Mouse (Mus musculus): ENCODE results near the gene Col1a1. TPM values are rescaled to one million over a fixed set of nuclear protein-coding genes. Genes with fewer than 3 reads are reported as not detected.

The Col1a1 gene
- total RNA-seq (2021): 10 to 100 TPM; 43.0 to 53.3 TPM
- long read RNA-seq, experiment 1, full-length matches to known transcripts: 15 of 28 reads
- long read RNA-seq, experiment 1, partial matches to known transcripts: 8 of 28 reads
- long read RNA-seq, experiment 1, other reads (novel, unspliced or antisense): 5 of 28 reads
- long read RNA-seq, experiment 2, full-length matches to known transcripts: 3 of 7 reads
- long read RNA-seq, experiment 2, partial matches to known transcripts: 3 of 7 reads
- long read RNA-seq, experiment 2, other reads (novel, unspliced or antisense): 1 of 7 reads

DNA sequence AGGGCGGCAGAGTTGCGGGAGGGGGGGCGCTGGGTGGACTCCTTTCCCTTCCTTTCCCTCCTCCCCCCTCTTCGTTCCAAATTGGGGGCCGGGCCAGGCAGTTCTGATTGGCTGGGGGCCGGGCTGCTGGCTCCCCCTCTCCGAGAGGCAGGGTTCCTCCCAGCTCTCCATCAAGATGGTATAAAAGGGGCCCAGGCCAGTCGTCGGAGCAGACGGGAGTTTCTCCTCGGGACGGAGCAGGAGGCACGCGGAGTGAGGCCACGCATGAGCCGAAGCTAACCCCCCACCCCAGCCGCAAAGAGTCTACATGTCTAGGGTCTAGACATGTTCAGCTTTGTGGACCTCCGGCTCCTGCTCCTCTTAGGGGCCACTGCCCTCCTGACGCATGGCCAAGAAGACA, at the start of gene Col1a1:
Gene Col1a1 (plus strand): TSS at position 180 of the 400 bp plus-strand sequence.
- DNase-seq: peak; percentile 86 to 88

DNA sequence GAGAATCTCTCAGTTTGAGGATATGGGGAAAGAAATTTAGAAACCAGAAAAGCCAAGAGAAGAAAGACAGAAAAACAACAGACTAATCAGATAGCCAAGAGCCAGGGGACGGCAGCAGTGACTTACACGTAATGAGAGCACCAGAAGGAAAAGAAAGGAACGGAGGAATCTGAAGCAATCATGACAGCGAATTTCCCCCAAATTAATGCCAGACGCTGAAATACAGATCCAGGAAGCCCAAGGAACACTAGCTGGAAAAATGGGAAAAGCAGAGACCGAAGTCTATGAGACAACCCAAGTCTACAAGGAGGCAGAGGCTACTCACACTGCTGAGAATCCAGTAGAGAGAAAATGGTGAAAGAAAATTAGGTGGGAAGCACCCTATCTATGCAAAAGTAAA, 44.9 kb upstream of the Col1a1 start:
- no peak for DNase-seq

DNA sequence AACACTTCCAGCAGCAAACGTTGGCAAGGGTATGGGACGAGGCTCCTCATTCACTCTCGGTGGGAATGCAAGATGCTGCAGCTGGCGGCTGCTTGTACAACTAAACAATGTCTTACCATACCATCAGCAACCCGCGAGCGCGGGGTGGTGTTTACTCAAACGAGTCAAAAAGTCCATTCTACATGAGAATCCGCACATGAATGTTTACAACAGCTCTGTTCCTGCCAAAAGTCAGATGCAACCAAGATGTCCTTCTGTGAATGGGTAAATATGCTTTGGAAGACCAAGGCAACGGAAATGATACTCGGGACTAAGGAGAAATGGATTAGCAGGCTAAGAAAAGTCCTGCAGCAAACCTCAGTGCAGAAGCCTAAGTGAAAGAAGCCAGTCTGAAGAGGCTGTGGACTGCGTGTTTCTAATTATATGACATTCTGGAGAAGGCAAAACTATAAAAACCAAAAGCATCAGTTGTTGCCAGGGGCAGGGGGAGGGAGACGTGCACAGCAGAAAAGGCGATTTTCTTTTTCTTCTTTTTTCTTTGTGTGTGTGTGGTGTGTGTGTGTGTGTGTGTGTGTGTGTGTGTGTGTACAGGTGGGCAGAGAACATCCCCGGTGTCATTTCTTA, 39.2 kb upstream of the Col1a1 start:
- no peak for DNase-seq

DNA sequence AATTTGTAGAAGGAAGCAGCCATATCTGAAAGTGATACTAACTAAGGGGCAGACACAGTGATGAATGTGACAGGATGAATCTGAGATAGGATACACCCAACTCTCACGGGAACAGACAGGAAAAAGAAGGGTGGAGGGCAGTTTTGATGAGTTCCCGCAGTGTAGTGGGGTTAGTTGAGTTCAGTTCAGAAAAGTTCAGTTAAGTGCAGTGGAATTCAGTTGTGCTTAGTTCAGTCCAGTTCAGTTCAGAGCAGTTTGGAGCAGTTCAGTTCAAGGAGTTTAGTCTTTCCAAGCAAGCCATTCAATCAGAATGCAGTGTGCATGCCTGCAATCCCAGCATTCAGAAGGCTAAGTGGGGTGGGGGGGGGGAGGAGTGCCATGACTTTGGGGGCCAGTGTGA, 34.8 kb upstream of the Col1a1 start:
- DNase-seq: no peak

DNA sequence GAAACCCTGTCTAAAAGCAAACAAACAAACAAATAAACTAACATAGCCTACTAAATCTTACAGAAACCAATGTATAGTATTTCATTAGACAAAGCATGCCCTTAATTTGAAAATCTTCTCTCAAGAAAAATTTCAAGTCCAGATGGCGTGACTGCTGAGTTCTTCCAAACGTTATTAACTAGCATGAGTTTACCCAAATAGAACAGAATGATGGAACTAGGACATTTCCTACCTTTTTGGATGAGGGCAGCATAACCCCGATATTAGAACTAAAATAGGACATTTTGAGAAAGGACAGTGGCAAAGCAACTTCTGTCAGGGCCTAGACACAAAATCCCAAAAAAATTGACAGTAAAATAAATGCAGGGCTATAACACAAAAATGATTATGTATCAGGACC, 31.7 kb upstream of the Col1a1 start:
- no peak for DNase-seq

DNA sequence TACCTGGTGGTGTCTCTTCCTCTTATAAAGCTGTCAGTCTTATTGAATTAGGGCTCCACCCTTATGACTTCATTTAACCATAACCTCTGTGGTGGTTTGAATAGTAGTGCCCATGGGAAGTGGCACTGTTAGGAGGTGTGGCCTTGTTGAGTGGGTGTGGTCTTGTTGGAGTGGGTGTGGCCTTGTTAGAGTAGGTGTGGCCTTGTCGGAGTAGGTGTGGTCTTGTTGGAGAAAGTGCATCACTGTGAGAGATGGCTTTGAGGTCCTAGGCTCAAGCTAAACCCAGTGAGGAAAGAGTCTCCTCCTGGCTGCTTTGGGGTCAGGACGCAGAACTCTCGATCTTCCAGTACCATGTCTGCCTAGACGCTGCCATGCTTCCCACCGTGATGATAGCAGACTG, 25.1 kb upstream of the Col1a1 start:
- DNase-seq: no peak

DNA sequence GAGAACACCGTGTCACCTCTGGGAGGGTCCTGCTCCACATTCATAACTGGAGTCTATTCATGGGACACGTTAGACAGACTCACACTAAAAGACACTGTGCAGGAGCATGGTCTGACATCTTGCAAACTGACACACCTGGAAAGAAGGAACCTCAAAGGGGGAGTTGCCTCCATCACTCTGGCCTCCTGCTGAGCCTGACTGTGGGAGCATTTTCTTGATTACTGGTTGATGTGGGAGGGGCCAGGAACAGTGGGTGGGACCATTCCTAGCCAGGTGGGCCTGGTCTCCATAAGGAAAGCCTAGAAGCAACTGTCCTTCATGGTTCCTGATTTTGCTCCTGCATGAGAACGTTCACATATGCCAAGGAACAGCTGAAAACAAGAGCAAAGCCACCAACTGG, 23.5 kb upstream of the Col1a1 start:
- no peak for DNase-seq

DNA sequence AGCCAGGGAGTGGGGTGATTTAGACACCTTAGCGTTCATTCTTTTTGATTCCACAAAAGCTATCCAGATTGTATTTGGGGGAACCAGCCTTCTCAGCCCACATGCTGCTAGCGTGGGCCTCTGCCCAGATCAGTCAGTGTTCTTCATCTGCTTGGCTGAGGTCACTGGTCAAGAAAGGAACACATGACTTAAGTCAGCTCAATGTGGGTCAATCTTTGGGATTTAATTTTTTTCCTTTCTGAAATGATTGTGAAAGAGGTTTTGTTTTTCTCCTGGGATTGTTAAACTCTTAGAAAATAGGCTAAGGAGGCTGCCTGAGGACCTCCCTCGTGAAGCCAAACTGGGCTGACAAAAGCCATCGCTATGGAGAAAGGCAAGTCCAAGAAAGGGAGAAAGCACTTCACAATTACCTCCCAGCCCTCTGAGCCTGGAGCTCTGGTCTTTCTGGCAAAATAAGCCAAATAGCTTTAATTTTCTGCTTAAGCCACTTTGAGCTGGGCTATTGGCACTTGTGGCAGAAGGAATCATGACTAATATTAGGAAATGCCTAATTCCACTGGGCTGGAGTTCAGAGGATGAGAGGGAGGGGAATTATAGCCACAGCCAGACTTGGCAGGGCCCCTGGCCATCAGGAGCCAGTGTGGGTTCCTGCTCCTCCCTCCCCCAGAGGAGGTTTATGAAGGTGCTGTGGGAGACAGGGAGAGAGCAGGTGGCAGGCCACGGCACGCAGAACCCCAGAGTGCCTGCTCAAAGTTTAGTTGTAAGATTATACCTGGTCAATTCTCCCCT, 22.5 kb upstream of the Col1a1 start:
- peak; percentile 70 to 78 for DNase-seq

DNA sequence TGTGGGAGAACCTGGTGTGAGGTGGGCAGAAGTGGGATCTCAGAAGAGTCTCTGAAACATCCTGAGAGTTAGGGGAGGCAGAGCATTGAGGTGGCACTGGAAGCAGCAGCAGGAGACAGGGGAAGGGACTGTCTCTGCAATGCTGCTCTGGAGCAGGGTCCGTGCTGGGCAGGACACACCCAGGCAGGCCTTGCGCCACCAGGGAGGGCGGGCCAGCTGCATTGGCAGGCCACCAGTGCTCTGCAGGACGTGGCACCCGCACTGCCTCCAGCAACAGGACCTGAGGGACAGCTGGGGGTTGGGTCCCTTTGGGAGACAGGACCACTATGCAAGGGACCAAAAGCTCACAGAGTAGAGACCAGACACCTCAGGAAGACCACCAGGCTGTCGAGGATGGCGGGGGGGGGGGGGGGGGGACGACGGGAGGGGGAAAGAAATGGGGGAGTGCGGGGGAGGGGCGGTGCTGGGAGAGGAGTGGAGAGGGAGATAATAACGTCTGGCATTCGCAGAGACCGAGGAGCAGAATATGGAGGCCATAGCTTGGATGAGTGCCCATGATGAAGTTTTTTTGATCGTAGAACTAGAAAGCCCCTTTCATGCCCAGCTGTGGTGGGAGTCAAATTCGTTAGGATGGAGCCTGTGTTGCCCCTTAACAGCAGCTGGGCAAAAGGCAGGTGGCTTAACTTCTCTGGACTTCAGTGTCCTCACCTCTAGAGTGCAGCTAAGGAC, 20.2 kb upstream of the Col1a1 start:
- peak; percentile 64 to 79 for DNase-seq

DNA sequence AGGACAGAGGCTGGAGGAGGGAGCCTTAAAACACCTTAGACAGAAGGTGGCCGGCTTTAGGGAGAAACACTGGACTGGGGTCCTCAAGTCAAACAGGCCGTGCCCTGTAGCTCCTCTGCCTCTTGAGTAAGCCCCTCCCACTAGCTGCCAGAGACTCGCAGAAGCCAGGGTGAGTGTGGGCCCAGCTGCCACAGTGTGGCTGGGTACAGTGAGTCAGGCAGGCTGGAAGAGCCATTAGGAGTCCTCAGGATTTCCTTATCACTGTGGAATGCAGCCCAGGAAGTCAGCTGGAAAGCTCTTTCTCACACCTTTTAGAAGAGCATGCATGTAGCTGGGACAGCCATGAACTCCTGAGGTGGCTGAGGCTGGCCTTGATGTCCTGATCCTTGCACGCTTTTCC, 19.5 kb upstream of the Col1a1 start:
- DNase-seq: peak in 1 of 2 experiments; percentile 62

DNA sequence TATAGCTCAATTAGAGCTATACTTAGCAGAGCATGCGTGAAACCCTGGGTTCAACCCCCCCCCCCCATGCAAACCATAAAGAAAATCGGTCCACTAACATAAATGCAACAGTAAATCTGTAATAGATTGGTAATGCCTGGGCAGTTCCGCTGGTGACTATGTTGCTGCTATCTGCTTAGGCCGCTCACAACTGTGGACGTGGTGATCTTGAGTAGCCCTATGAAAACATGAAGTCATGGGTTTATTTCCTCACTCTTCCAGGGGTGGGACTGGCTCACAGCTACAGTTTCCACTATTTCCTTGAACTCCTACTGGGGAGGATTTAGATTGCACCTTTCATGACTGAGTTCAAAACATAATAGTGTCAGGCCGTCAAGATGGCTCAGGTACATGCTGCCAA, 18.3 kb upstream of the Col1a1 start:
- no peak for DNase-seq

DNA sequence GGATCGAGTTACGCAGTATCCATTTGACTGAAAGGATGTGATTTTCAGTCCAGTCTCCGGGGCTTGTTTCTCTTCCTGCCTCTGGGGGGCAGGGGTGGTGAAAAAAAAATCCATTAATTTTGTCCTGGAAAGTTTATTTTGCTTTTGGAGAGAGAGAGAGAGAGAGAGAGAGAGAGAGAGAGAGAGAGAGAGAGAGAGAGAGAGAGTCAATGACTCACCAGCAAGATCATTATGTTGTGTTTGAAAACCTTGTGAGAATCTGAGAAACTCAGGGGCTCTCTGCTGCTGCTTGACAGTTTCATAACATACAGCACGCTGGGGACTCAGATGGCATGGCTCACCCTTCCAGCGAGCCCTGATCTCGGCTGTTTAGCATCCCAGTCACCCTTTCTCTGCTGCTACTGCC, 15.0 kb upstream of the Col1a1 start:
- no peak for DNase-seq

DNA sequence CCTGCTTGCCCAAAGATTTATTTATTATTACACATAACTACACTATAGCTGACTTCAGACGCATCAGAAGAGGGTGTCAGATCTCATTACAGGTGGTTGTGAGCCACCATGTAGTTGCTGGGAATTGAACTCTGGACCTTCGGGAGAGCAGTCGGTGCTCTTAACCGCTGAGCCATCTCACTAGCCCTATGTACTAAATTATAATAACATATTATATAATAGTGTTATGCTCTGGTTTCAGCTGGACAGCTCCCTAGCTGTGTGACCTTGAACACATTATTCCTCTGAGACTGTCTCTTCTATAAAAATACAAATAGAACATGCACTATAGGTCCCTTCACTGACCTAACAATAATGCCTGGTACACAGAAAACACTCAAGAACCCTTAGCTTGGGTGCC, 11.0 kb upstream of the Col1a1 start:
- DNase-seq: no peak

DNA sequence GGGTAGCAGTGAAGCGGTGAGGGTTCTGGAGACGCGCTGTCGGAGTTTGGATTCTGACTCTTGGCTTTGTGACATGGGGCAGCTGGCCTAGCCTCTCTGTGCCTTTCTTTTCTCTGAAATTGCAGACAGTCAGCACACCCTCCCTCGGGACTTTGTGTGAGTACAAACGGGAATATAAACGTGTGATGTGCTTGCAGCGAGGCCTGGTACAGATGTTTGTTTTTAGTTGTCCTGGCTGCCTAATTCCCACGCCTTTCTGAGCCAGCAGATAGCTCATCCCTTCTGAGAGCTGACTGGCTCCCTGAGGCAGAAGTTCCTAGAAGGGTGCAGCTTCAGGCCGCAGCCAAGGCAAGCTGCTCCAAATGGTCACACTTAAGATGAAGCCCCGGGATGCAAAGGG, 9.6 kb upstream of the Col1a1 start:
- peak; percentile 54 to 68 for DNase-seq

DNA sequence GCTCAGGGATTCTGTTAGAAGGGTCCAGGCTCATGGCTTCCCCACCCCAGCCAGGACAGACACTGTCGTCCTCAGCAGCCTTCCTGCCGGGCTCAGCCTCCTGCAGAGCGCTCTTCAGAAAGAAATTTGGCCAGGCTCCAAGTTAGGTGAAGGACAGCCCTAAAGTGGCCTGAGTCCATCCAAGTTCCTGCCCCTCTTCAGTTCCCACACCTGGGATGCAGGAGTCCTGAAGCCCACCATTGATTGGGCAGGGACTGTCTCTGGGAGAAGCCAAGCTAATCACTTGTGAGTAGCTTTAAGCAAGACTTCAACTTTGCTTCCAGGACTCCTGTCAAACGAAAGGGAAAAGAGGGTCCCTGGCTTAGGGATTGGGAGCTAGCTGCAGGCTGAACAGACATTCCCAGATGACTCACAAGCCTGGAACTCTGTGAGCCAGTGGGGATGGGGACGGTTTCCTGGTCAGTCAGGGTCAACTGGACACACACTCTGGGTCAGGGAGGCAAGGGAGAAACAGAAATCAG, 8.2 kb upstream of the Col1a1 start:
- DNase-seq: peak; percentile 68 to 75

DNA sequence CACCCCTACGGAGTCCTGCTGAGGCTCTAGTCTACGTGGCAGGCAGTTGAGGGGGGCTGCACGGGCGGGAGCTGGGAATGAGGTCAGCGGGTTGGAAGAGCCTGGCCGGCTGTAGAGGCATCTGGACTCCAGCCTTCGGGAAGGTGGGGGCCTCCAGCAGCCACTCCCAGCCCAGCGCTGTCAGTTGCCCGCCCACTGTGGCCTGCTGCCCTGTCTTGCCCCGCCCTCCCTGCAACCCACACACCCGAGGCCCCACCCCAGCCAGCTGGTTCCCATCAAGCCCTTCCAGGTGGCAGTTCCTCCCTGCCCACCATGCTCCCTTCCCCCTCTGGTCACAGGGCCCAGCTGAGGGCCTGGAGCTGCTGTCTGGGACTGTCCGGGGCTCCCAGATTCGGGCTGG, 7.2 kb upstream of the Col1a1 start:
- peak; percentile 94 for DNase-seq

DNA sequence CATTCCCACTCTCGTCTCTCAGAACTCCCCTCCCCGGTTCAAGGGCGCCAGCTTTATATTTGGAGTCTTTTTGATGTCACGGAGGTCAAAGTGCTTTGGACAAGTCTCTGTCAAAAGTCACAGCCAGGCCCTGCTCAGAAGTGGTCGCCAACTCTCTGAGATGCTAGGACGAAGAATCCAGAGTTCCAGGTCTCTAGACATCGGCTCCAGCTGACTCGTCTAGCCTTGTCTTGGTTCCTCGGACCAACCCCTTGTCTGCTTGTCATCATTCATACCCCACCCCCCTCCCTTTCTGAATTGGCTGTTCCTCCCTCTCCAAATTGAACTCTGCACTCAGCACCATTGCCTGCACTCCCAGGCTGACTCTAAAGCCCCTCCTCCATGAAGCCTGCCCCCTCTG, 6.4 kb upstream of the Col1a1 start:
- DNase-seq: no peak

DNA sequence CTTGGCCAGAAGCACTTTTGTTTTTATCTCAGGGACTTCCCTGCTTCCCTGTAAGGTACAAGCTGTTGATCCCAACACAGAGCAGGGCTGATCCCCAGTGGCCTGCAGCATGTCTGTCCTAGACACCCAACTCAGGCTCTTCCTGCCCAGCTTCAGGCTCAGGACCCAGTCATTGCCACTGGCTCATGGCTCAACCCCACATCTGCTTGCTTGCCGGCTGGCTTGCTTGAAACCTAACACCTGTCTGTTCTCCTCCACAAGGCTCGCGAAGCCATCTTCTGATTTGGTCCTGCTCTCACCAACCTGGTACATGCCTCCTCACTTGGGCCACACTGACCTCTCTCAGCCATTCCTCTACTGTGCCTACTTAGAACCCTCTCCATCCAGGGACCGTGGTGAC, 5.9 kb upstream of the Col1a1 start:
- DNase-seq: peak in 1 of 2 experiments; percentile 35

DNA sequence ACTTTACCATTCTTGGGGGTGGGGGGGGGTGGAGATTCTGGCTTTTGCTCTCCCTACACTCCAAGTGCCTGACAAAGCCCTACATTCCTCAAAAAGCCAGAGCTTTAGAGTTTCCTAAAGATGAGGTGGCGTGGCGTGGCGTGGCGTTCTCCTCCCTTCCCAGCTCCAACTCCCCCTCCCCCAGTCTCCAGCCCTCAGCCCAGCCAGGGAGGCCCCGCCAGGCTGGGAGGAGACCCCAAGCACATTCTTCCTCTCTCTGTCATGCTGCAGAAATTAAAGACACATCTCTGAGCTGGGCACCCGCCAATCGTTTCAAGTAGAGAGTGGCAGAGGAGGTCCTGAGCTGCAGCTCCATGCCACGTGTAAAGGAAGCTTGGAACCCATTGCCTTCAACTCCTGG, 2.4 kb upstream of the Col1a1 start:
- DNase-seq: peak in 1 of 2 experiments; percentile 37

DNA sequence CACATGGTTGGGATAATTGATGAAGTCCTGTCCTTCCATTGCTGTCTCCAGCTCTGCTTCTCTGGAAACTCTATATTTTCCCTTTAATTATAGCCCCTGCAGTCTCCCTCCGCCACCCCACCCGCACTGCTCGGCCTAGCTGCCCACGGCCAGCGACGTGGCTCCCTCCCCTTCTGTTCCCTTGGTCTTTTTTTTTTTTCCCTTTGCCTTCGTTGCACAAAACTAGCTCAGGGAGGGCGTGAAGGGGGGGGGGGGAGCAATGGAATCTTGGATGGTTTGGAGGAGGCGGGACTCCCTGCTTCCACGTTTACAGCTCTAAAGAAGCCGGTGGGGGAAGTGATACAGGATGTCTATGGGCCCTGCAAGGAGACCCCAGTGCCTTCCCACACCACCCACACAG, 1.5 kb upstream of the Col1a1 start:
- no peak for DNase-seq

DNA sequence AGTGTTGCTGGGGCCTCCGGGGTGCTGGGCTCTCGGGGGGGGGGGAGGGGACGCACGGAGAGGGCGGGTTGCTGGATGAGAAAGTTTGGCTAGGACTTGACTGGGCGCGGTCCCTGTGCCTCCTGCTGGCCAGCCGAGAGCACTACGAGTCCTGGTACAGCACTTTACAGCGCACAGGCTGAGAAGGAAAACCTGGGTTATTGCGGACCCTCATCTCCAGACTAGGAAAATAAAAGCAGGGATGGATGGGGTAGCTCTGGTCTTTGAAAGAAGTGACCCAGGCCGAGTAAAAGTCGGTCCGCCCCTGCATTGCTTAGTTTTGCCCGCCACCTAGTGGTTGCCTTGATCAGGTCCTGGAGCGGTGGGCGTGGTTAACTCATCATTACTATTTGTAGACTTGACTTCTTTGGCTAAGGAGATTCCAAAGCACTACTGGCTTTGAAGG, 849 bp downstream of the Col1a1 start:
- DNase-seq: peak; percentile 91 to 98

DNA sequence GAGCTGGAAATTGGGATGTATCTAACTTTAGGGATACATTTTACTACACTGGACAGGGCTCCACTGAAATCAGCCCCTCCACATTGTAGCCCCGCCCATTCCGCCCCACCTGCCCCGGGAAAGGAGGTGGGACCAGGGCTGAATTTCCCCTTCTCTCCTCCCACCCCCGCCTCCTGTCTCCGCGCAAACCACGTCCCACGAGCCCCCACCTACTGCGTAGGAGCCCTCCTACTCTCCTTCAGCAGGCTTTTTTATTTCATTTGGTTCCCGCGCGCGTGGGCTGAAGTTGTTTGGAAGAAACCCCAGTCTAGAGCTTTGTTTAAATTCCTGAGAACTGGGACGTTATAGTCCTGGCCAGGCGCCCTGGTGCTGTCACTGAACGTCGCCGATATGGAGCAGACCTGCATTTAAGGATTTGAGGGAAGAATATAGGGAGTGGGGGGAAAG, 1.3 kb downstream of the Col1a1 start:
- DNase-seq: no peak
